Mouse (Mus musculus) left cerebral cortex, postnatal 10 days (tissue): Measurements from ENCODE around the gene Fbp1. TPM values are rescaled to one million over a fixed set of nuclear protein-coding genes. Genes with fewer than 3 reads are reported as not detected.
"Not testable (repeated sequence)": the region's sequence is repeated elsewhere in the genome, so short reads cannot be mapped to it uniquely, and the experiment has no call there.

ENCODE experiments used
- DNase-seq, 2 experiments: peaks; one replicate each; pipeline ENCODE4 v3.0.0; 2021 to 2022; ENCODE audit warnings: low spot score in 2 of 2, mixed read lengths in 1 of 2; ENCODE audit errors: extremely low spot score in 1 of 2
- intact Hi-C: fragments of 180-260 bp; cut with DNase I; formaldehyde crosslinking; loops from one replicate; pipeline ENCODE4 v1.15.1; 2025
- total RNA-seq, 2 experiments: library from RNA; stranded (reverse); gene quantifications; 2 replicates each; pipeline ENCODE4 v1.2.3; 2021

The Fbp1 gene
- total RNA-seq, 2 experiments from 2014 or later = 0.39 TPM; not detected in 1

GRCm38 (mm10) chr13:62857941-62858915 is 29.9 kb downstream of the Fbp1 start, which contains the start of gene Fbp2:
TSS of gene Fbp2 (minus strand) at chr13:62858422.
- intact Hi-C loops = no loop called here
- DNase-seq = no peak

- DNase-seq = no peak
- intact Hi-C loops = no loop called here
Measured at GRCm38 (mm10) chr13:62856850-62857249, 31.2 kb downstream of the Fbp1 start.

DNA sequence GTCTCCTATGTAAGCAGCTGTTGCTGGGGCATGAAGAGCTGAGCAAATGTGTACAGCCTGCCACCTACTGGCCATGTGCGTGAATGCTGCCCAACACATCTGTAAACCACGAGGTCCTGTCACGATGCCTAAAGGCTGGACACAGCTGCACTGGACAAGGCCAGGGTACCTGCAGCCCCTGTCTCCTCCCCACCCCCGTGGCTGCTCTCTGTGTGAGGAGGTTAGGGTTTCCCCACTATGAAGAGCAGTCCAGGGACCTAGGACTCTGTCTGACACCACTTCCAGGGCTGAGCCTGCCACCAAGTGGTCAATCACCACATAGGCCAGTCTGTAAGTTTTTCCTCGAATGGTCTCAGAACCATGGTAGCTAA is 31.8 kb downstream of the Fbp1 start:
- intact Hi-C loops = no loop called here
- peak; percentile 73 to 79 for DNase-seq

- intact Hi-C loops = loop anchor here (2.0 kb wide), 1 partner anchor 95 kb away; the partner anchor contains the start of gene Platr25
- no peak for DNase-seq
Measured at GRCm38 (mm10) chr13:62855396-62856304, 32.4 kb downstream of the Fbp1 start.

GRCm38 (mm10) chr13:62854666-62855065 is 33.4 kb downstream of the Fbp1 start:
- intact Hi-C loops = loop anchor here (2.0 to 5.0 kb wide), 2 partner anchors 94 to 232 kb away; partner anchors contain the start of genes 6720489N17Rik and Platr25
- peak; percentile 48 to 78 for DNase-seq

DNA sequence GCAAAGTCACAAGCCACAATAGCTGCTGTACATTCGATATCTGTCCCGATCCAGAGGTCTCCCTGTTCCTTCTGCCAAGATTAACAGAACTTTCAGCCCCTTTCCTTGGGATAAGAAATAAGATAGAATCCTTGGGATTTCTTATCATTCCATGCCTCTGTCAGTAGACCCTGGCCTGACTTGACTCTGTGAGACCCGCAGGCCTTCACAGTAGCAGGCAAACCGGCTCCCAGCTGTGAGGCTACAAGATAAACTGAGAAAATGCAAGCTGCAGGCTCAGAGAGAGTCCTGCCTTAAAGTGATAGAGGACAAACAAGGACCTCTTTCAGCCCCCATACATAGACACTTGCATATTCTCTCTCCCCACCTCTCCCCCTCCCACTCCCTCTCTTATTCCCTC is 54.7 kb downstream of the Fbp1 start:
- DNase-seq = no peak
- intact Hi-C loops = no loop called here

DNA sequence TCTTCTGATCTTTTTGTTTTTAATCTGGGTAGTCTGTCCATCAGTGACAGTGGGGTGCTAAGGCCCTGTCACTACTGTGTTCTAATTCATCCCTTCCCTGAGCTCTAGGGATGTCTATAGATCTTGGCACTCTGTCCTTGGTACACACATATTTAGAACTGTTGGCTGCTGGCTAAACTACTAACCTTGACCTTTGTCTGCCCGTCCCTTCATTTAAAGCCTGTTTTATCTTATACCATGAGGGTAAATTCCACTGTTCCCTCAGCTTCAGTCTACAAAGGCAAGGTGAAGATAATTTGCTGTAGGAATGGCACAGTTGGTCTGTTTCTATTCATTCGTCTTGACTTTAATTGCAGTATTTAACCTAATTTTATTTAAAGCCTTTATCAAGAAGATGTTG is 55.8 kb downstream of the Fbp1 start:
- no peak for DNase-seq
- intact Hi-C loops = no loop called here

DNA sequence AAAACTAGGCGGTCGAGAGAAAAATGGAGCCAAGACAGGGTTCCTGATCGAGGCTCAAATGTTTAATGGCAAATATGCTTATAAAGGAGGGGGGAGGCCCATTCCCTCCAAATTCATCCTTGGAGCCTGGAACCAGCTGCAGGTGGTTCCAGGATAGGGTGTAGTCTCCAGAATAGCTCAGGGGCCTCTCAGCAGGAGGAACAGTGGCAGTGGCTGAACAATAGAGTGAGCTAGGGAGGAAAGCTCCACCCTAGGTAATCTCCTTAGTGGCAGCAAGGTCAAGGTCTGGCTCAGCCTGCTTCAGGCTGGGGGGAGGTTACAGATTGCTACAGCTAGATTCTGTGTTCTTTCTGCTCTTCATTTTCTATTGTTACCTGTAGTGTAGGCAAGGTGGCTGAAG is 72.4 kb downstream of the Fbp1 start:
- DNase-seq, intact Hi-C loops: not testable (repeated sequence)

Other genes with a start within 250 kb of the Fbp1 start
- 10 to 100 TPM in 1 of 2 experiments, 1 to 10 TPM in 1; 9.9 to 10.0 TPM for gene Platr25, start 127.6 kb downstream of the Fbp1 start, total RNA-seq
- gene Gm5141, start 102.5 kb downstream of the Fbp1 start, total RNA-seq = 1 to 10 TPM; 4.0 to 7.6 TPM
- gene Fbp2, start 29.9 kb downstream of the Fbp1 start, total RNA-seq = under 1 TPM; 0.34 to 0.69 TPM
- 10 to 100 TPM; 62.1 to 69.1 TPM for gene 2010111I01Rik, start 76.6 kb upstream of the Fbp1 start, total RNA-seq